Mouse (Mus musculus) stomach, embryonic 14.5 days (tissue): ENCODE data around the gene Clstn2. TPM values are rescaled to one million over a fixed set of nuclear protein-coding genes. Genes with fewer than 3 reads are reported as not detected.

ENCODE experiments used
- ATAC-seq: fragments of 200-750 bp; cut with Nextera tagmentation; 2 replicates; pipeline ENCODE4 v1.8.0; 2017; ENCODE audit warnings: low read depth, moderate TSS enrichment; ENCODE audit not compliant: insufficient number of reproducible peaks, insufficient read depth, low FRiP score
- H3K27ac ChIP-seq: fragments of 300-500 bp; sonication (generic); 2 replicates; pipeline ENCODE4 v1.5.1; 2014; ENCODE audit warnings: mild to moderate bottlenecking, low read length, moderate library complexity, mixed read lengths
- H3K27me3 ChIP-seq: fragments of 300-500 bp; sonication (generic); 2 replicates; pipeline ENCODE4 v1.6.1; 2014; ENCODE audit warnings: low read length, control low read depth, mixed read lengths; ENCODE audit not compliant: control insufficient read depth, insufficient read depth
- H3K36me3 ChIP-seq: fragments of 300-500 bp; sonication (generic); 2 replicates; pipeline ENCODE4 v1.6.1; 2014; ENCODE audit warnings: mild to moderate bottlenecking, control low read depth, low read length, moderate library complexity, mixed read lengths; ENCODE audit not compliant: control insufficient read depth, insufficient read depth
- H3K4me1 ChIP-seq: fragments of 300-500 bp; sonication (generic); 2 replicates; pipeline ENCODE4 v1.6.1; 2014; ENCODE audit warnings: low read length, control low read depth, mixed read lengths; ENCODE audit not compliant: control insufficient read depth, insufficient read depth
- H3K4me2 ChIP-seq: fragments of 300-500 bp; sonication (generic); replicated peaks from 2 replicates; pipeline ENCODE4 v1.6.1; 2014; ENCODE audit warnings: low read depth, low read length, control low read depth
- H3K4me3 ChIP-seq: fragments of 300-500 bp; sonication (generic); 2 replicates; pipeline ENCODE4 v1.5.1; 2014; ENCODE audit warnings: low read depth, low read length, control low read depth
- H3K9ac ChIP-seq: fragments of 300-500 bp; sonication (generic); replicated peaks from 2 replicates; pipeline ENCODE4 v1.6.1; 2014; ENCODE audit warnings: low read depth, mild to moderate bottlenecking, control low read depth, low read length, moderate library complexity, mixed read lengths
- H3K9me3 ChIP-seq: fragments of 300-500 bp; sonication (generic); 2 replicates; pipeline ENCODE4 v1.6.1; 2016; ENCODE audit warnings: low read depth, low read length, control low read depth; ENCODE audit not compliant: control insufficient read depth
- WGBS: fragments of 180-500 bp; shearing (Covaris S2); extraction: QIAGEN DNeasy Blood & Tissue Kit; methylation state at CpG from one replicate; pipeline ENCODE4 v1.1.7; 2014; 5-methylcytosine and 5-hydroxymethylcytosine counted together
- polyA plus RNA-seq: library from polyadenylated mRNA; unstranded; fragments of >200 nt; fragmentation: Nextera tagmentation; extraction: Ambion mirVana; gene quantifications from 2 replicates; pipeline ENCODE4 v1.2.1, GENCODE M21; 2014

Gene Clstn2
- polyA plus RNA-seq, 1 experiment from 2014 or later: 2.0 TPM

DNA sequence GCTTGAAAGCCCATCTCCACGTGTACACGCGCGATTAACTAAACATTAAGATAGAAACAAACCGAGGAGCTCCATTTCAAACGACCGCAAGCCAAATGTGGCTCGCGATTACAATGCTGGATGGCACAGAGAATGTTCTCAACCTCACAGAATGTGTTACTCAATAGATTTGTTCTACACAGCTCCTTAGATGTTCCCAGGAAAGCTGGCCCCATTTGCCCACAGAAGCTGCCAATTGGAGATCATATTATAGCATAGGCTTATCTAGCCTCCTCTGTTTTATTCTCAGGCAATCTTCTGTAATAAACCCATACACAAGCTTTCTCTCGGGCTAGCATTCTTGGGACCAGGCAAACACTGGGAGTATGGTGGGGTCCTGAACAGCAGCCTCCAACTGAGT lies 334.9 kb downstream of the Clstn2 start:
- Histone ChIP-seq H3K4me3 (no peak overlapping the region), H3K27me3 (no peaks in the 10 kb centered on the region), H3K9ac (no peak overlapping the region), H3K27ac (no peak overlapping the region), H3K4me2 (no peak overlapping the region), H3K9me3 (no peaks in the 10 kb centered on the region), H3K36me3 (no peaks in the 10 kb centered on the region), H3K4me1 (no peaks in the 10 kb centered on the region)
- WGBS: 83% methylated on average over 10 of the region's 10 CpGs
- ATAC-seq: no peak

- no peak for ATAC-seq
- WGBS: 74% methylated on average over 5 of the region's 5 CpGs
These were observed 336.2 kb downstream of the Clstn2 start for GRCm38 (mm10) chr9:97696655-97697235.

DNA sequence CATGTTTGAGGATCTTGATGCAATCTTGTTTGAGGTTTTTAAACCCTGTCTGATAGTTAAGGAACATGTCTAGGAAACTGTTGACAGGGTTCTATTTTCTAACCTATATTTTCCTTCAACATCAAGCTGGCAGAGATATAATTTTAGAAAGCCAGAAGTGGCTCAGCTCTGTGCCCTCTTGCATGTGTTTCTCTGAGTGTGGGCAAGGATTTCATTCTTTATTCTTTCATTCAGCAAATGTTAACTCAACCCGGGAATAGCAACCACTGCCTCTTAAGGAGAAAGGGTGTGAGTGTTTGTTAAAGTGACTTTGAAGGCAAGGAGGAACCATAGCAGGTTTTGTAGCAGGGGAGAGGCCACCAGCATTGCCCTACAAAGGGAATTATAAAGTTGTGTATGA lies 337.7 kb downstream of the Clstn2 start:
- Histone ChIP-seq H3K4me3 (no peak overlapping the region), H3K9ac (no peak overlapping the region), H3K27ac (no peak overlapping the region), H3K4me2 (no peak overlapping the region), H3K4me1 (no peaks in the 10 kb centered on the region), H3K9me3 (no peaks in the 10 kb centered on the region), H3K27me3 (no peaks in the 10 kb centered on the region), H3K36me3 (no peaks in the 10 kb centered on the region)
- 54% methylated on average over 1 of the region's 1 CpGs for whole genome bisulfite sequencing
- ATAC-seq: no peak

More at GRCm38 (mm10) chr9:97696655-97697235, 336.2 kb downstream of the Clstn2 start:
- H3K9ac ChIP-seq: no peak overlapping the region
- H3K36me3 ChIP-seq: no peaks in the 10 kb centered on the region
- no peaks in the 10 kb centered on the region for H3K9me3 ChIP-seq
- H3K4me1 ChIP-seq: no peaks in the 10 kb centered on the region
- H3K4me3 ChIP-seq: no peak overlapping the region
- no peaks in the 10 kb centered on the region for H3K27me3 ChIP-seq
- no peak overlapping the region for H3K4me2 ChIP-seq
- no peak overlapping the region for H3K27ac ChIP-seq

GRCm38 (mm10) chr9:97686826-97687425 lies 346.1 kb downstream of the Clstn2 start:
- Histone ChIP-seq H3K4me3 (no peak overlapping the region), H3K4me1 (no peaks in the 10 kb centered on the region), H3K4me2 (no peak overlapping the region), H3K36me3 (no peaks in the 10 kb centered on the region), H3K9ac (no peak overlapping the region), H3K27ac (no peak overlapping the region), H3K9me3 (no peaks in the 10 kb centered on the region), H3K27me3 (no peaks in the 10 kb centered on the region)
- ATAC-seq: no peak
- 78% methylated on average over 4 of the region's 4 CpGs for WGBS

DNA sequence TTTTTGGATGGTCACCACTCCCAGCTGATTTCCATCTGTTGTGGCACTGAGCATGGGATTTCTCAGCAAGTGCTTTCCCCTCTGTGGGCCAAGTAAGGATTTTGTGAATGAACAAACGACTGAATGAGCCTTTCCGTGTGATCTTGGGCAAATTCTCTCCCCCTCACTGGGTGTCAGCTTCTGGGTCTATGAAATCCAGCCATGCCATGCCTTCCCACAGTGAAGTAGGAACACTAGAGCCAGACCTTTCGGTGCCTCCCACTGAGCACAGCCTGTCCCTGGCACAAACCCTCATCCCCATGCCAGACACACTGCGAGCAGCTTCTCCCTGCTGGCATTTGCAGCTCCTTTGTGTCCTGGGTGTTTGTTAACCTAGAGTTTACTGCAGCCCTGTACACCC lies 347.3 kb downstream of the Clstn2 start:
- Histone ChIP-seq H3K27ac (no peak overlapping the region), H3K9ac (no peak overlapping the region), H3K4me1 (no peaks in the 10 kb centered on the region), H3K36me3 (no peaks in the 10 kb centered on the region), H3K27me3 (no peaks in the 10 kb centered on the region), H3K9me3 (no peaks in the 10 kb centered on the region), H3K4me3 (no peak overlapping the region), H3K4me2 (no peak overlapping the region)
- 77% methylated on average over 4 of the region's 4 CpGs for WGBS
- ATAC-seq: no peak

GRCm38 (mm10) chr9:97679878-97680277 lies 353.1 kb downstream of the Clstn2 start:
- H3K4me1 ChIP-seq: no peaks in the 10 kb centered on the region
- H3K4me3 ChIP-seq: no peak overlapping the region
- no peak overlapping the region for H3K9ac ChIP-seq
- no peaks in the 10 kb centered on the region for H3K9me3 ChIP-seq
- H3K27me3 ChIP-seq: no peaks in the 10 kb centered on the region
- no peak for ATAC-seq
- no peaks in the 10 kb centered on the region for H3K36me3 ChIP-seq
- H3K4me2 ChIP-seq: no peak overlapping the region
- H3K27ac ChIP-seq: no peak overlapping the region

GRCm38 (mm10) chr9:97679106-97679505 lies 353.9 kb downstream of the Clstn2 start:
- no peak overlapping the region for H3K27ac ChIP-seq
- H3K27me3 ChIP-seq: no peaks in the 10 kb centered on the region
- no peak overlapping the region for H3K4me2 ChIP-seq
- no peak overlapping the region for H3K9ac ChIP-seq
- no peak overlapping the region for H3K4me3 ChIP-seq
- no peak for ATAC-seq
- no peaks in the 10 kb centered on the region for H3K4me1 ChIP-seq
- no peaks in the 10 kb centered on the region for H3K36me3 ChIP-seq
- no peaks in the 10 kb centered on the region for H3K9me3 ChIP-seq
- WGBS: 67% methylated on average over 4 of the region's 4 CpGs

GRCm38 (mm10) chr9:97677075-97677474 lies 355.9 kb downstream of the Clstn2 start:
- Histone ChIP-seq H3K9ac (no peak overlapping the region), H3K36me3 (no peaks in the 10 kb centered on the region), H3K27me3 (no peaks in the 10 kb centered on the region), H3K9me3 (no peaks in the 10 kb centered on the region), H3K4me2 (no peak overlapping the region), H3K4me3 (no peak overlapping the region), H3K4me1 (no peaks in the 10 kb centered on the region), H3K27ac (no peak overlapping the region)
- no peak for ATAC-seq
- 47% methylated on average over 3 of the region's 3 CpGs for WGBS

GRCm38 (mm10) chr9:97672681-97673080 lies 360.3 kb downstream of the Clstn2 start:
- H3K9ac ChIP-seq: no peak overlapping the region
- H3K27ac ChIP-seq: no peak overlapping the region
- ATAC-seq: no peak
- no peak overlapping the region for H3K4me2 ChIP-seq
- no peaks in the 10 kb centered on the region for H3K27me3 ChIP-seq
- 65% methylated on average over 5 of the region's 5 CpGs for WGBS
- H3K9me3 ChIP-seq: no peaks in the 10 kb centered on the region
- no peaks in the 10 kb centered on the region for H3K36me3 ChIP-seq
- H3K4me1 ChIP-seq: no peaks in the 10 kb centered on the region
- H3K4me3 ChIP-seq: no peak overlapping the region
